Mouse (Mus musculus): ENCODE measurements around the gene Aldob. TPM values are rescaled to one million over a fixed set of nuclear protein-coding genes. Genes with fewer than 3 reads are reported as not detected.

Aldob gene
- polyA plus RNA-seq, 1 experiment from 2014 or later, result 0.79 TPM

DNA sequence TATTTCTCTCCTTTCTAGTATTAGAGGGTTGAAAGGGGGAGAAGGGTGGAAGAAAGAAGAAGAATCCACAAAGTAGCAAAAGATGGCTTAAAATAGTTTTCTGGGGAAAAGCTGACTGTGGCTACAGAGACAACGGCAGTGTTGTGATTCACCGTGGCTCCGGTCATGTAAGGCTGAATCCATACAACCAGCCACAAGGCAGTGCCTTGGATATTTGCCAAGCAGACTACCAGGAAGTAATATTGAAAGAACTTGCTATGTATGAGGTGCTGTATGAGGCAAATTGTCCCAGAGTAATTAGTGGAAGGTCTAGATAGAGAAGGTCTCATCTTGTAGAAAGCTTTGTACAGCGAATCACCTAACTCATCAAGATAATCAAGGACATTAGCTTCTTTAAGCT, 22.8 kb upstream of the Aldob start:
- Histone ChIP-seq H3K4me2 (no peak overlapping the region), H3K9me3 (replicated peaks; ENCODE audit: control insufficient read depth, low read length) (no peaks in the 10 kb centered on the region), H3K36me3 (ENCODE audit: control insufficient read depth, insufficient read depth, low read length) (no peaks in the 10 kb centered on the region), H3K27ac (ENCODE audit: low read depth, low read length) (no peak overlapping the region), H3K27me3 (ENCODE audit: control insufficient read depth, insufficient read depth, low read length) (no peaks in the 10 kb centered on the region), H3K9ac (ENCODE audit: low read depth, low read length) (no peak overlapping the region), H3K4me3 (ENCODE audit: low read depth, low read length) (no peak overlapping the region), H3K4me1 (ENCODE audit: control insufficient read depth, insufficient read depth, low read length) (no peaks in the 10 kb centered on the region)
- WGBS (ENCODE audit: insufficient replicate concordance), result 87% methylated on average over 4 of the region's 4 CpGs
- no peak for ATAC-seq (replicated peaks; ENCODE audit: insufficient number of reproducible peaks, low FRiP score, low TSS enrichment)

- no peak overlapping the region for H3K9ac ChIP-seq (ENCODE audit: low read depth, low read length)
- H3K27ac ChIP-seq (ENCODE audit: low read depth, low read length), result no peak overlapping the region
- 15% methylated on average over 3 of the region's 3 CpGs for WGBS (ENCODE audit: insufficient replicate concordance)
- H3K9me3 ChIP-seq (replicated peaks; ENCODE audit: control insufficient read depth, low read length), result no peaks in the 10 kb centered on the region
- H3K4me2 ChIP-seq, result no peak overlapping the region
- no peak; the same call in 1 of the 2 replicates for ATAC-seq (replicated peaks; ENCODE audit: insufficient number of reproducible peaks, low FRiP score, low TSS enrichment)
- no peaks in the 10 kb centered on the region for H3K27me3 ChIP-seq (ENCODE audit: control insufficient read depth, insufficient read depth, low read length)
- H3K4me1 ChIP-seq (ENCODE audit: control insufficient read depth, insufficient read depth, low read length), result no peaks in the 10 kb centered on the region
- no peaks in the 10 kb centered on the region for H3K36me3 ChIP-seq (ENCODE audit: control insufficient read depth, insufficient read depth, low read length)
- H3K4me3 ChIP-seq (ENCODE audit: low read depth, low read length), result no peak overlapping the region
Measured at GRCm38 (mm10) chr4:49567613-49568012, 18.3 kb upstream of the Aldob start.

DNA sequence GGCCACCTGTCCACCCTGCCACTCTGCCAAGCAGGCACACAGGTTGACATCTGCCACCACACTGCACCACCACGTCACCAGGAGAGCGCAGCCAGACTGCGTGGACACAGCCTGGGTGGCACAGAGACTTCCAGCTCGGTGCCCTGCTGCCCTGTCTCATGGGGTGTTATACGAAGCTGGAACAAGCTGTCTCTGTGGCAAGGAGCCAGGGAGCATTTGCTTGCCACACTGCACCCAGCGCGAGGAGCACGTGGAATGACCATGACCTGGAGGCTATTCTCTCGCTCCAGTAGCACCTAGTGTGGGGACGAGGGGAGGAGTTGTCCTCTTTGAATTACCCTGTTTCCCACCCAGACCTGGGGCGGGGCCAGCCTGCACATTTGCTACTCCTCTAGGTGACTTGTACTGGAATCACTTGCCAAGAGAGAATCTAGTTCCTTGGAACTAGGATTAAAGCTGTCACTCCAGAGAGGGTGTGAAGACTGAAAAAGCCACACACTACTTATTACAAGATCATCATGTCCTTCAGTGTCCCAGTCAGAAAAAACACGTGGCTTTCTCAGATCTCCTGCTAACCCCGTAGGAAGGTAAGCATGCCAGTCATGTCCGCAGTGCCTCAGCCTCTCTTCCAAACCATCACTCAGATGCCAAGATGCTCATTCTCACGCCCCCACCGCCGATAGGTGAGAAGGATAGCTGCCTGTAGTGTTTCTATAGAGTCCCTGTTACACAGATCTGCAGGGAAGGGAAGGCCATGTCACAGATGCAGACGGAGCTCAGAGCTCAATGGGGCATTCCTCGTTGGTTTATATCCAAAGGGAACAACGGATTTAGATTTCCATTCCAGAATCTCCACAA, 10.8 kb upstream of the Aldob start:
- H3K4me2 ChIP-seq, result no peak overlapping the region
- no peak for ATAC-seq (replicated peaks; ENCODE audit: insufficient number of reproducible peaks, low FRiP score, low TSS enrichment)
- H3K9ac ChIP-seq (ENCODE audit: low read depth, low read length), result no peak overlapping the region
- H3K9me3 ChIP-seq (replicated peaks; ENCODE audit: control insufficient read depth, low read length), result no peaks in the 10 kb centered on the region
- no peaks in the 10 kb centered on the region for H3K27me3 ChIP-seq (ENCODE audit: control insufficient read depth, insufficient read depth, low read length)
- 70% methylated on average over 20 of the region's 20 CpGs for WGBS (ENCODE audit: insufficient replicate concordance)
- no peaks in the 10 kb centered on the region for H3K4me1 ChIP-seq (ENCODE audit: control insufficient read depth, insufficient read depth, low read length)
- H3K27ac ChIP-seq (ENCODE audit: low read depth, low read length), result no peak overlapping the region
- H3K36me3 ChIP-seq (ENCODE audit: control insufficient read depth, insufficient read depth, low read length), result no peaks in the 10 kb centered on the region
- H3K4me3 ChIP-seq (ENCODE audit: low read depth, low read length), result no peak overlapping the region

GRCm38 (mm10) chr4:49558181-49558580, 8.8 kb upstream of the Aldob start:
- no peak for ATAC-seq (replicated peaks; ENCODE audit: insufficient number of reproducible peaks, low FRiP score, low TSS enrichment)

GRCm38 (mm10) chr4:49557375-49557774, 8.0 kb upstream of the Aldob start:
- H3K4me3 ChIP-seq (ENCODE audit: low read depth, low read length), result no peak overlapping the region
- no peak for ATAC-seq (replicated peaks; ENCODE audit: insufficient number of reproducible peaks, low FRiP score, low TSS enrichment)
- H3K4me1 ChIP-seq (ENCODE audit: control insufficient read depth, insufficient read depth, low read length), result no peaks in the 10 kb centered on the region
- no peaks in the 10 kb centered on the region for H3K27me3 ChIP-seq (ENCODE audit: control insufficient read depth, insufficient read depth, low read length)
- H3K4me2 ChIP-seq, result no peak overlapping the region
- 96% methylated on average over 7 of the region's 7 CpGs for WGBS (ENCODE audit: insufficient replicate concordance)
- no peak overlapping the region for H3K27ac ChIP-seq (ENCODE audit: low read depth, low read length)
- H3K9me3 ChIP-seq (replicated peaks; ENCODE audit: control insufficient read depth, low read length), result no peaks in the 10 kb centered on the region
- no peak overlapping the region for H3K9ac ChIP-seq (ENCODE audit: low read depth, low read length)
- H3K36me3 ChIP-seq (ENCODE audit: control insufficient read depth, insufficient read depth, low read length), result no peaks in the 10 kb centered on the region

More at GRCm38 (mm10) chr4:49558181-49558580, 8.8 kb upstream of the Aldob start:
- H3K27me3 ChIP-seq (ENCODE audit: control insufficient read depth, insufficient read depth, low read length), result no peaks in the 10 kb centered on the region
- no peak overlapping the region for H3K9ac ChIP-seq (ENCODE audit: low read depth, low read length)
- H3K36me3 ChIP-seq (ENCODE audit: control insufficient read depth, insufficient read depth, low read length), result no peaks in the 10 kb centered on the region
- no peaks in the 10 kb centered on the region for H3K9me3 ChIP-seq (replicated peaks; ENCODE audit: control insufficient read depth, low read length)
- H3K4me2 ChIP-seq, result no peak overlapping the region
- H3K27ac ChIP-seq (ENCODE audit: low read depth, low read length), result no peak overlapping the region
- no peaks in the 10 kb centered on the region for H3K4me1 ChIP-seq (ENCODE audit: control insufficient read depth, insufficient read depth, low read length)
- 50% methylated on average over 2 of the region's 2 CpGs for WGBS (ENCODE audit: insufficient replicate concordance)
- H3K4me3 ChIP-seq (ENCODE audit: low read depth, low read length), result no peak overlapping the region

- Histone ChIP-seq H3K4me2 (no peak overlapping the region), H3K9ac (ENCODE audit: low read depth, low read length) (no peak overlapping the region), H3K4me1 (ENCODE audit: control insufficient read depth, insufficient read depth, low read length) (no peaks in the 10 kb centered on the region), H3K4me3 (ENCODE audit: low read depth, low read length) (no peak overlapping the region), H3K27ac (ENCODE audit: low read depth, low read length) (no peak overlapping the region), H3K9me3 (replicated peaks; ENCODE audit: control insufficient read depth, low read length) (no peaks in the 10 kb centered on the region), H3K36me3 (ENCODE audit: control insufficient read depth, insufficient read depth, low read length) (no peaks in the 10 kb centered on the region), H3K27me3 (ENCODE audit: control insufficient read depth, insufficient read depth, low read length) (no peaks in the 10 kb centered on the region)
- 78% methylated on average over 5 of the region's 5 CpGs for WGBS (ENCODE audit: insufficient replicate concordance)
- ATAC-seq (replicated peaks; ENCODE audit: insufficient number of reproducible peaks, low FRiP score, low TSS enrichment), result no peak
Measured at GRCm38 (mm10) chr4:49553380-49553779, 4.0 kb upstream of the Aldob start.

DNA sequence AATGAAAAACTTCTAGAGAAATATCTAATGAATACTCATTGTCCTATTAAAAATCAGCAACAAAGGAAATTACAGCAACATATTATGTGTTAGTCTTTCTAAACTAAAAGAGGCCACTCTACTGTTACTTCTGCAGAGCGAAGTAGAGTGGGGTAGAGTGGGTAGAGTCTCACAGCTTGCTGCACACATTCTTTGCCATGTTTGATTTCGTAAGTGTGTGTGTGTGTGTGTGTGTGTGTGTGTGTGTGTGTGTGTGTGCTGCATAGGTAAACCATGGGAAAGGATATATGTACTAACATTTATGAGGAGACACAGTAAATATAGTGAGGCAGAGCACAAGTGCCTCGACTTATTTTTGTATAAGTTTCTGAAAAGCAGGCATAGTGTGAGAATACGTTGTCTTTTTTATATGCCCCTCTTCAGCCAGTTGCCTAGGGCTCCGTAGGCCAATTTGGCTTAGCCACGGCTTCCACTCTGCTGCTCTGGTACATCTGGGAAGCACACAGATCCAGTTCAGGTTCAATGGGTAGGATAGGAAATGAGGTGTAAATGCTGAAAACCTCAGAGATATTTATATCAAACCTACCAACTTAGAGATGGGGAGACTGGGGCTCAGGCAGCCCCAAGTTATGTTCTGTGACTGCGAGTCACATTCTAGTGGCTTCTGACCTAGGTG, 1.7 kb downstream of the Aldob start:
- Histone ChIP-seq H3K9me3 (replicated peaks; ENCODE audit: control insufficient read depth, low read length) (no peaks in the 10 kb centered on the region), H3K36me3 (ENCODE audit: control insufficient read depth, insufficient read depth, low read length) (no peaks in the 10 kb centered on the region), H3K4me2 (no peak overlapping the region), H3K9ac (ENCODE audit: low read depth, low read length) (no peak overlapping the region), H3K27me3 (ENCODE audit: control insufficient read depth, insufficient read depth, low read length) (no peaks in the 10 kb centered on the region), H3K4me1 (ENCODE audit: control insufficient read depth, insufficient read depth, low read length) (no peaks in the 10 kb centered on the region), H3K4me3 (ENCODE audit: low read depth, low read length) (no peak overlapping the region), H3K27ac (ENCODE audit: low read depth, low read length) (no peak overlapping the region)
- WGBS (ENCODE audit: insufficient replicate concordance), result 76% methylated on average over 7 of the region's 7 CpGs
- no peak for ATAC-seq (replicated peaks; ENCODE audit: insufficient number of reproducible peaks, low FRiP score, low TSS enrichment)

- Histone ChIP-seq H3K4me2 (no peak overlapping the region), H3K9ac (ENCODE audit: low read depth, low read length) (no peak overlapping the region), H3K27me3 (ENCODE audit: control insufficient read depth, insufficient read depth, low read length) (no peaks in the 10 kb centered on the region), H3K9me3 (replicated peaks; ENCODE audit: control insufficient read depth, low read length) (no peaks in the 10 kb centered on the region), H3K4me1 (ENCODE audit: control insufficient read depth, insufficient read depth, low read length) (no peaks in the 10 kb centered on the region), H3K36me3 (ENCODE audit: control insufficient read depth, insufficient read depth, low read length) (no peaks in the 10 kb centered on the region), H3K4me3 (ENCODE audit: low read depth, low read length) (no peak overlapping the region), H3K27ac (ENCODE audit: low read depth, low read length) (no peak overlapping the region)
- no peak for ATAC-seq (replicated peaks; ENCODE audit: insufficient number of reproducible peaks, low FRiP score, low TSS enrichment)
- WGBS (ENCODE audit: insufficient replicate concordance), result 69% methylated on average over 6 of the region's 6 CpGs
Measured at GRCm38 (mm10) chr4:49546873-49547543, 2.3 kb downstream of the Aldob start.
